Mouse (Mus musculus): ENCODE results near the gene Mettl16.
"Not testable (repeated sequence)": the region's sequence is repeated elsewhere in the genome, so short reads cannot be mapped to it uniquely, and the experiment has no call there.

Mettl16 gene

DNA sequence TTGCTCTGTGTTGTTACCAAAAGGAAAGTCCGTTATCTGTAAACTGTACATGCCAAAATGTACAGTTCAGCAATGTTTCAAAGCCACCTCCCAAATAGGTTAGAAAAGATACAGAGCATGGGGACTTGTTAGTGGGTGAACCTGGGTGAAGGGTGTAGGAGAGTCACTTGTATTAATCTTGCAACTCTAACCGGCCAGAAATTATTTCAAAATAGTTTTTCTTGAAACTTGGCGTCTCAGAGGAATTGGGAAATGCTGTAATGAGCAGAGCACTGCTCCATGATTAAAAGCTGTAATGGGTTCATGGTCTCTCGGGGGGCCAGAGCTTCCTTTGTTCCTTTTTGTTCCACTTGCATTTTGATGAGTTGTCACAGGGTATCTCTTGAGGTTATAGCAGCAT, 30.0 kb downstream of the Mettl16 start:
- no peak for DNase-seq

DNA sequence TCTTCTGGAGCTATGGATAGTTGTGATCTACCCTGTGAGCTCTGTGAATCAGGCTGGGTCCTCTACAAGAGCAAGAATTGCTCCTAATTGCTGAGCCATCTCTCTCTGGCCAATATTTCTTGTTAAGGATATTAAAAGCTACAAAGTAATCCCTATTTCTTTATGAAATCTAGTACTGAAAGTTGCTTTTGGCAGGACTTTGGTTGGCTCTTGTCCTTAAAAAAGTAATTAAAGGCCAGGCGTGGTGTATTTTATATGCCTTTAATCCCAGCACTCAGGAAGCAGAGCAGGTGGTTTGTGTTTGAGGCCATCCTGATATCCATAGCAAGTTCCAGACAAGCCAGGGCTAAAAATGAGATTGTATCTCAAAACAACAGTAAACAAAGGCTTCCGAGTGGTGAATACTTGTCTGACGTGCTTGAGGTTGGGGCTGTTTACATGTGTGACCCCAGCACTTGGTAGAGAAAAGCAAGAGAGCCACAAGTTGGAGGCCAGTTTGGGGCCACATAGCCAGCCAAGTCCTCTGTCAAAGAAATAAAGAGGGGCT, 33.5 kb downstream of the Mettl16 start:
- DNase-seq: peak in 1 of 2 experiments; percentile 63

DNA sequence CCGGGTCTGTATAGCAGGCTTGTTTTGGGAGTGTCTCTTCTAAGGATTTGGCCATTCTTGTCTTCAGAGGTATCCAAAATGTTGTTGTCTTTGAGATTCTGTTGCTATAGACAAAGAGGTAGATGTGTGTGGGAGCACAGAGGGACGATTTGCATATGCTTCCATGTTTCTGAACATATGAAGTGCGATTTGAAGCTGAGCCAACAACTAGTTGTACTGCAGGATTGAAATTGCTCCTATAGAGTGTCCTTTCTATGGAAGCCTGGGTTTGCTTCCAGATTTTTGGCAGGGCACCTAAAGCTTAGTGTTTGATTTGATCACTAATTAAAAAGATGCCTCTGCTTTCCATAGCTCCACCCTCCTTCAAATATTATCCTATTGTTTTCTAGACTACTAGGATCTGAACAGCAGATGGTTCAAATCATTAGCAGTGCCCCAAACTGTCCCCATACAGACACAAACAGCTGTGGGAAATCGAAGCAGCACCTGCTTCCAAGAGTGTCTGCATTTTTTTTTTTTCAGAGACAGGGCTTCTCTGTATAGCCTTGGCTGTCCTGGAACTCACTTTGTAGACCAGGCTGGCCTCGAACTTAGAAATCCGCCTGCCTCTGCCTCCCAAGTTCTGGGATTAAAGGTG, 36.7 kb downstream of the Mettl16 start:
- peak in 1 of 2 experiments; percentile 29 for DNase-seq

DNA sequence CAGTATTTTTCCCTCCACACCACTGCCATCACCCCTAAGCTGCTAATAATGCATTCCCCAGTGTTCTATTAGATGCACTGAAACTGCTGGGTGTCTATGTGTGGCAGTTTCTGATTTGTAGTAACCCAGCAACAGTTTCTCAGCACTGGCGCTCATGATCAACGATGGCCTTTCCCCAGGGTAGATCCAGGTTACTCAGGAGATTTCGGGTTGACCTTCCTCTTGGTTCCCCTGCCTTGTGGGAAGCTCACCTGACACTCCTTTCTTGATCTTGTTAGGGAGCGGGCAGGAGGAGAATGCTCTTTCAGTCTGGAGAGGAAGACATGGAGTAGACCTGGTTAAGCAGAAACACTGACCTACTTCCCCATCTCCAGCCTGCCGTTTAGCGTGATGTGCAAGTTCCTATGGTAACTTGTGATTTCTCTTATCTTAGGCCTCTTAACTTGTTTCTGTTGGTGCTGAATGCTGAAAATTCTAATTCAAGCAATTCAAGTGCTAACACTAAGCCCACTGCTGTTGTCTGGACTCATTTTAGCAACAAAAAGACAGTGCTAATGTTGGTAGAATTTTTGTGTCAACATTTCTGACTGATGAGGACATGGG, 37.7 kb downstream of the Mettl16 start:
- DNase-seq: no peak

DNA sequence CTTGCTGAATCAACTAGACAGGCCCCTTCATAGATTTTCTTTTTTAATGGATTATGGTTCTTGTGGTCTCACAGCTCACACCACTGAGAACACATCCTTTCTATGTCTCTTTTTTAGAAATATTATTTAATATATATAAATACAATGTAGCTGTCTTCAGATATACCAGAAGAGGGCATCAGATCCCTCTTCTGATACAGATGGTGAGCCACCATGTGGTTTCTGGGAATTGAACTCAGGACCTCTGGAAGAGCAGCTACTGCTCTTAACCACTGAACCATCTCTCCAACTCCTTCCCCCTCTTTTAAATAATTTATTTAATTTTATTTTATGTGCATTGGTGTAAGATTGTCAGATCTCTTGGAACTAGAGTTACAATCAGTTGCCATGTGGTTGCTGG, 39.5 kb downstream of the Mettl16 start:
- no peak for DNase-seq

DNA sequence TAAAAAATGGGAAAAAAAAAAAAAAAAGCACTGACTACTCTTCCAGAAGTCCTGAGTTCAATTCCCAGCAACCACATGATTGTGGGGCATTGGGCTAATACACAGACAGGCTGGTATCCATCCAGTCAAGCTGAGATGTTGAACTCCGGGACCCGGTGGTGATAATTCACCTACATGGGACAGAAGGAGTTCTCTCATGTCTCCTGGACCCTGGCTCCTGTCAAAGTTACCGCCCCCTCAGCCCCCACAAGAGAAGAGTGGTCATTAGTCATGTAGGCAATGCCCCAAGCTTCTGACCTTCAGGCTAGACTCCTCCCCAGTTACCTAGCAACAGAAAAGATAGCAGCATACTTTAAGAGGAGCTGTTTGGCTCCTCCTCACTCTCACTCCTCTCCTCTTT, 40.4 kb downstream of the Mettl16 start:
- DNase-seq: not testable (repeated sequence)

DNA sequence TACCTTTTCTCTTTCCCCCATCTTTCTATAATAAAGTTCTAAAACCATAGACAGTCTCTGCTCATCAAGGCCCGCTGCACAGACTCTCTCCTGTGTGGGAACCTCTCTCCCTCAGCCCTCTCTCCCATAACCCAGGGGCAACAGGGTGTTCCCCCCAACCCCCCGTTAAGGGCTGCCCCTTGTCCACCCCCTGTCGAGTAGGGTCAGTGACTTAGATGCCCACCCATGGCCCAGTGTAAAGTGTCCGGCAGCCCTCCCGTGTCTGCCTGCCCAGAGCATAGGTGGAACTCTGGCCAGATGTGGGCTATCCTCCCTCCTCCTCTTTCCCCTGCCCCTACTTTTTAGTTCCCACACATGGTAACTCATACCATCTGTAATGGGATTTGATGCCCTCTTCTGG, 40.9 kb downstream of the Mettl16 start:
- no peak for DNase-seq

DNA sequence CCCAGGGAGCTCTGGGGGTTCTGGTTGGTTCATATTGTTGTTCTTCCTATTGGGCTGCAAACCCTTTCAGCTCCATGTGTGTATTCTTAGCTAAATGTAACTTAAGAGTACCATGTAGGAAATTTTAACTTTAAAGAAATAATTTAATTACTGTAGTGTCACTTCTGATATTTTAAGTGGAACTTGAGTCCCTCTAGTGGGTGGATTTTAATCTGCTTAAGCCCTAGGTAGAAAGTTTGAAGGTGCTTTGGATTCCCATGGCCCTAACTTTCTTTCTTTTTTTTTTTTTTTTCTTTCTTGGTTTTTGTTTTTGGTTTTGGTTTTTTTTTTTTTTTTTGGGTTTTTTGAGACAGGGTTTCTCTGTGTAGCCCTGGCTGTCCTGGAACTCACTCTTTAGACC, 45.2 kb downstream of the Mettl16 start:
- DNase-seq: no peak

DNA sequence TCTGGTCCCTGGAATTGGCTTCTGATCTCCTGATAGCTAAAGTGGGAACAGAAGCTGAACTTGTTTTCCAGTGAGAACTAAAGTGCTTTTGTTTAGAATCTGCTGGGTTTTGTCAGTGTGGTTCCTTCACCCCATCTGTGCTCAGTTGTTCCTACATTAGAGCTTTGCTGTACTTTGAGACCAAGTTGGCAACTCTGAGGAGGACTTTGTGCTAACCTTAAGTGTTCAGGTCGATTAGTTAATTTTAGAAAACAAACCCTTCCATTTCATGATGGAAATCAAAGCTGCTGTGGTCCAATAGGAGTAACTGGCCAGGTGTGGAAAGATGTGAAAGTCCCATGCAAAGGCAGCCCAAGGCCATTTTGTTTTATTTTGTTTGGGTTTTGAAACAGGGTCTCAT, 50.3 kb downstream of the Mettl16 start:
- DNase-seq: no peak

DNA sequence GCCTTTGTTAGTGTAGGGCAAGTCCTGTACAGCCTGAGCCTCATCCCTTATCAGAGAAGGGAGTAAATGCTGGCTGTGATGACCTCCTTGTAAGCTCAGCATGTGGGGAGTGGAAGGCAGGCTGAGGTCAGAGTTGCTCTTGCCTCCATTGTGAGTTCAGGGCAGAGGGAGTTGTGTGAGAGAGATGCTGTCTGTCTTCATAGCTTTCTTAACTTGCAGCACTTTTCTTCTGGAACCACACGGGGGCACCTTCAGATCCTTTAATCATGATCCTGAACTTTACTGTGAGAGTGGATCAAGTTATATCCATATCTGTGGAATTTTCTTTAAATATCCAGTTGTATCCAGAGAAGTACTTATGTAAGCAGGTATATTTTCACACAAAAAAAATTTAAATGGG, 50.8 kb downstream of the Mettl16 start:
- peak in 1 of 2 experiments; percentile 44 for DNase-seq

DNA sequence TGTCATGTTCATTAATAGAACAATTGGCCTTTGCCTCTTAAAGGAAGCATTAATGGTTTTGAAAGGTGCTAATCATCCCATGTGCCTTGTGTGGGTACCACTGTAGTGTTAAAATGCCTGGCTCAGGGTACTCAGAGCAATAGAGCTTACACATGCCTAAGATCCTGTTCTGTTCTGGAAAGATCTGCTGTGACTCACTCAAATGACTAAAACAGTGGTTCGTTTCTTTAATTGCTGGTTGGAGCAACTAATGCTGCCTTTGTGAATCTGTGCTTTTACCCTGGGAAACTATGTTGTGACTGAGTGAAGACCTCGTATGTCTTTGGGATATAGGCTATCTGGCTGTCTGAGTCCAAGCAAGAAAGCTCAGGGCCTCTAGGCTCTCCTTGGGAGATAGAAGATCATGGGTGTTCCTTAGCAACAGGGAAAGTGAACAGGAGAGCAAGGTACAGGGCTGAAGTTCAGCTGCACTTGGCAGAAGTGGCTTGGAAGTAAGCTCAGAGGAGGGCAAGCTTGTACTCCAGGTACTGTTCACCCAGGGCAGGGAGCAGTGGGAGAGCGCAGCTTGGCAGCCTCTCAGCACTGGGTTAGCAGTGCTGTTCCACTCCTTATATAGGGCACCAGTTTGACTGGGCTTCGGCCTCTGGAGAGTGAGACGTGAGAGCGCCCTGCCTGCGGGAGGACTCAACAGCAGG, 52.3 kb downstream of the Mettl16 start:
- no peak for DNase-seq

DNA sequence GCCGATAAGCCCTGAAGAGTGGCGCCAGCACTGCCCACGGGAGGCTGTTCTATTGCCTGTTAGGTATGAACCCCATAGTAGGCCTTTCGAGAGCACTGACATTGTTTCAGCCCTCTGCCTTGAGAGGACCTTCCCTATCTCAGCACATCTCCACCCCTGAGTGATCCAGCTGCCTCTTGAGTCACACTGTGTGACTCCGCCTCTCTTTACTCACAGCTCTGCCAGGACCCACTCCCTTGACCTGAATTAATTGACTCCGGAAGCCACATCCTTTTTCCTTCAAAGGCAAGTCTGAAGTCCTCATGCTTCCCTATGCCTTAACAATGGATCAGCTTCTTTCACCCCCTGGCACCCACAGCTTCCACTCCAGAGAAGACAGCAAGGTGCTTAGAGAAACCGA, 55.5 kb downstream of the Mettl16 start:
- peak; percentile 29 to 37 for DNase-seq

DNA sequence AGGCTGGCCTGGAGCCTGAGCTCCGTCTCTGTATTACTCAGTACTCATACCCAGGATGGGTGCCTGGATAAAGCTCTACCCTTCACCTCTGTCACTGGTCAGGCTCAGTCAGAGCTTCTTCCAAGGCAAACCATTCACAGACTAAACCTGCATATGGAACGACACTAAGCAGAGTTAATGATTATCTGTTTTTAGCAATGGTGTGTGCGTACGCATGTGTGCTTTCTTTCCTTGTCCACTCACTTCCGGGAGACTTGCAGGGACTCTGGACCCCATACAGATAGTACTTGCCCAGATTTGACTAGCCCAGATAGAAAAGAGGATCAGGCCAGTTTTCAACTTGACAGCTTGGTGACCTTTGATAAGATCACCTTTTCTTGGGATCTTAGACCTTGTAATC, 56.1 kb downstream of the Mettl16 start:
- no peak for DNase-seq

DNA sequence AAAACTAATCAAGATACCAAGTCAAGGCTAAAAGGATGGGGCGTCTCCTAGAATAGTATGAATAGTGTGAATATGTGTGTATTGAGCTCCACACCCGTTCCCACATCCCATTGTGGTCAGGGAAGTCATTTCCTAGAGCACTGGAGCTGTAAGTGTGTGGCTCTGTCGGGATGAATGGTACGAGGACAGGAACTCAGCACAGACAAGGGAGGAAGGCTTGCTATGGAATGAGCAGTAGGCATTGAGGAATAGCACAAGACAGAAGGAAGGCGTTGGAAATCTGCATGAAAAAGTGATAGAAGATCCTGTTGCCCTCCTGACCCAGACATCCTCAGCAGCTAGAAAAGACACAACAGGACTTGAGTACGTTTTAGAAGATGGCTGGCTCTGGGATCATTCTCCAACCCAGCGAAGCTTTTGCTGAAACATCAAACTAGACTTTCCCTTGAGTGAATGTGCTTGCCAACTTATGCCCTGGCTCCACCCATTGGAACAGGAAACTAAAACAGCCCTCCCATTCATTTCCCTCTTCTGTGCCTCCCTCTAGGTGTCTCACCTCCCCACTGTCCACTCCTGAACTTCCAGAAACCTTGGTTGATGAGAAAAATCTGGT, 57.3 kb downstream of the Mettl16 start:
- DNase-seq: no peak

DNA sequence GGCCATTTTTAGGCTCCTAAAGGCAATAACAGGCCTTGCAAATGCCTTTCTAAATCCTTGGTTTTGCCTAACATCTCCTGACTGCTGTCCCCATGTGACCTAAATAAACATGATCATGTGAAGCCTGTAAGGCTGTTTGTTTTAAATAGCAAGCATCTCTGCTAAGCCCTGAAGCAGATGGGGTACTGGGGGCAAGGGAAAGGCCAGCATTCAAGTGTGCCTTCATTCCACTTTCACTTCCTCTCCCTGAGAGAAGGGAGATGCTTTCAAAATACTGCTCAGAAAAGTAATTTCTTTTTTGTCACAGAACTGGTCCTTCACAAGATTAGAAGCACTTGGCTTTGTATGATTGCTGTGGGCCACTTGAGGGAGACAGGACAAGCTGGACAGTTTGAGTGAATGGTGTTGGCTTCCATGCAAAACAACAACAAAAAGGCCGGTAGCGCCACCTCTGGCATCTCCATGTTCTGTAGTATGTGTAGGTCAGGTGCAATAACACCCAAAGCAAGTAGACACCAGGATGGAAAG, 57.8 kb downstream of the Mettl16 start:
- peak in 1 of 2 experiments; percentile 32 for DNase-seq

DNA sequence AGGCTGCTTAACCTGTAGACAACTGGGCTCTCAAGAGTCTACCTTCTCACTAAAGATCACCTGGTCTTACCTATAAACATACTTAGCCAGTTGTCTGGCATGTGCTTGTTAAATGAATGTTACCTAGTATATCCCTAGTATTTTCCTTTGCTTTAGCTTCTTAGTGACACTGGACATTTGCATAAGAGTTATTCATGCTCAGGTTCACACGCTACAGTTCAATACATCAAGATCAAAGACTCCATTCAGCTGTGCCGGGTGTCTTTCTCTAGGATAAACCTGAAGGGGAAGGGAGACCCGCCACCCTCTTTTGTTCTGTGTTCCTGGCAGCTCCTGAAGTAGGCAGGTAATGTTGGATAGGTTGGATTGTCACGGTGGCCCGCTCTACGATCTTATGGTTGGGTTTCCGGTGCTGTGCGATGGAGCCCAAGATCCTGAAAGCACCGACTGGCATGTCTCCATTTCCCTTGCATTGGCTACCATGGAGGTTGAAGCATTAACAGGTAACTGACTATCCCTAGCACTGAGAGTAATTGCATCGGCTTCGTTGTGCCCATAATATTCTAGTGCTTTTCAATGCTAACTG, 58.4 kb downstream of the Mettl16 start:
- DNase-seq: no peak

DNA sequence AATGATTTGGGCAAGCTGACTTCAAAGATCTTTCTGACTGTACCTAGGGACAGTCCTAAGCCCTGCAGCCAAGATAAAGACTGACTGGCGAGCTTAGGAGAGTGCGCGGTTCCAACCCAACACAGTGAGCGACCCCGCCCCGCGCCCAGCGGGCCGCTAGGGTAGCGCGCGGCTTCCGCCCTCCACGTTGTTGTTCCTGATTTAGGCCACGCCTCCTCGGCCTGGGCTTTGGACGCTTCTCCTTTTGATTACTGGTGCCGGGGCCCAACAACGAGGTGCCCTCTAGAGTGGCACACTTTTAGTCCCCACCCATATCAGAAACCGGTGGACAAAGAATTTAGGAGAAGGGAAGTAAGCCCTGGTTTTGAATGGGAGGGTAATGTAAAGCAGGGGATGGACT, 59.2 kb downstream of the Mettl16 start:
- DNase-seq: peak; percentile 93 to 94

DNA sequence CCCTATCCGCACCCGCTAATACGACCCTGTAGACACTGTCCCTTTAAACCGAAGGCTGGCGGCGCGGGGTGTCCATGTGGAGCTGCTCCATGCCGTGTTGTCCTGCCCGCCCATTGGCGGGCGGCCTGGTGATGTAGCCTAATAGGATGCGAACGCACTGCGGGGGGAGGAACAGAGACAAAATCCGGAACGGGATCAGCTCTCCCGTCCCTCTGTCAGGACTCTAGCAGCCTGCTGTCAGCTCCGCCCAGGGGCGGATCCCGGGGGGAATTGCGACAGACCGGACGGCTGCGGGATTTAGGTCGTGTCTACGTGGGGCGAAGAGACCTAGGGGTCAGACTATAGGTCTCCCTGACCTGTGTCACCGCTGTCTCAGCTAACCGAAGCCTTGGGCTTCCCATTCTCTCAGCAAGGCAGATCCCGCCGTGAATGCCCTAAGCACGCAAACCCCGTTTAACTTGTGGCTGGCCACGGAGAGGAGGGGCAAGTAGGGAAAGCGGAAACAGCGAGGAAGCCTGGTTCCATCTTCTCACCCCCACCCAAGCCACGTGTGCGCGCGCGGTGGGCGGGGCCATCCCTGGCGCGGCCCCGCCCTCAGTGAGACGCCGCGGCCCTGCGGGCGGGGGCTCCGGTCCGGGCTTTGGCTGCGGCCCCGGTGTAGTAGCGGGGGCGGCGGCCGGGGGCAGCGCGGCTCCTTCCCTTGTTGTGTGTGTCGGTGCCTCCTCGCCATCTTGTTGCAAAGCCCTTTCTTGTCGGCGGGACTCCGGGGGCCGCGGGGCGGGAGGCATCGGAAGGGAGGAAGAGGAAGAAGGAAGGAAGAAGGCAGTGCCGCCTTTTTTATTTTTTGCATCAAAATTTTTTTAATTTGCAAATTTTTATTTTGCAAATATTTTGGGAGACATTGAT, 59.9 kb downstream of the Mettl16 start, which contains the start of gene Mnt:
TSS of gene Mnt (plus strand) at position 665 of the 906 bp plus-strand sequence.
- peak; percentile 98 to 100 for DNase-seq

DNA sequence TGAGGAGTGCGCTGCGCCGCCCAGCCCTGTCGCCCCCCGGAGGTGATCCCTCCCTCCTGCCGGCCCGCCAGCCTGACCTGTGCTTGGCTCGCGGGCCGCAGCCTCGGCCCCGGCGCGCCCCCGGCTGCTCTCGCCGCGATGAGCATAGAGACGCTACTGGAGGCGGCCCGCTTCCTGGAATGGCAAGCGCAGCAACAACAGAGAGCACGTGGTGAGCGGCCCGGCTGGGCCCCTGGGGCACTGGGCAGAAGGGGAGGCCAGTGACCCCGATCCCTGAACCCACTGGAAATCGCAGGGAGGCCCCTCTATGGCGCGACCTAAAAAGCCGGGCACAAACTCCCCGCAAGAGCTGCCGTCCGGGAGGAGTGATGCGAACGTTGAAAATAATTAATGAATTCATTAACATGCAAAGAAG, 60.6 kb downstream of the Mettl16 start:
- DNase-seq: peak; percentile 68 to 77

DNA sequence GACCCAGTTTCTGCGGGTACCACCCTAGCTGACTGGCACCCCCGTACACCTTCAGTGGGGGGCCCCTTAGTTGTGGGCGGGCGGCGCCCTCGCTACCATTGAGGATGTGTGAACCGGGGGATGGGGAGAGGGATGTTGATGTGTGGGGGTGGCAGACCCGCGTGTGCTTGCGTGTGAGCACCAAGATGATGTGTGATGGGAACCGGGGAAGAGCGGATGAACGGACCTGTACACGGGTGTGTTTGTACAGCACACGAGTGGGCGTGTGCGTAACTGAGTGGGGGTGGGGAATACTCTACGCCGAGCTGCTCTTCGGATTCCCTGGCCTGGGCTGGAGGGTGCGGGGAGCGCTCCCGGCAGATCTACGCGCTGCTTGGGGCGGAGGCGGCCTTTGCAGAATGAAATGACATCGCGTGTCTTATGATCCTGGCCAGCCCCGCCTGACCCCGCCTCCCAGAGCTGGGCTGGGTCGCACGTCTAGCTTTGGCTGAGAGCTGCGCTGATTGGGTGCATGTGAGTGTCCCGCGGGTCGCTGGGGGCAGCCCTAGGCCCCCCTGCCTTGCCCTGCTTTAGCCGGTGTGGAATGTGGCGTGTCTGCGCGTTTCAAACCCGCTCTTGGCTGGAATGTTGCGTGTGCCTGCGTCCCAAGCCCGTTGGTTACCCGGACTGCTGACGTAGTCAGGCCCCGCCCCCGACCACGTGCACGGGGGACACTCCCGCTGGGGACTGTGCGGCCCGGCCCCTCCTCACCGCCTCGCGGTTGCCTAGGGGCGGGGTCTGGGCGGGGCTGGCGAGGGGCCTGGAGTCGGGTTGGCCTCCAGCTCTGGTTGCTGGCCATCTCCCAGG, 61.2 kb downstream of the Mettl16 start:
- peak; percentile 99 to 100 for DNase-seq

All from lung, postnatal 4 days (tissue).